Mouse (Mus musculus): ENCODE measurements around the gene Fcgr3. TPM values are rescaled to one million over a fixed set of nuclear protein-coding genes. Genes with fewer than 3 reads are reported as not detected.

Gene Fcgr3
- polyA plus RNA-seq, 1 experiment: 20.6 TPM

DNA sequence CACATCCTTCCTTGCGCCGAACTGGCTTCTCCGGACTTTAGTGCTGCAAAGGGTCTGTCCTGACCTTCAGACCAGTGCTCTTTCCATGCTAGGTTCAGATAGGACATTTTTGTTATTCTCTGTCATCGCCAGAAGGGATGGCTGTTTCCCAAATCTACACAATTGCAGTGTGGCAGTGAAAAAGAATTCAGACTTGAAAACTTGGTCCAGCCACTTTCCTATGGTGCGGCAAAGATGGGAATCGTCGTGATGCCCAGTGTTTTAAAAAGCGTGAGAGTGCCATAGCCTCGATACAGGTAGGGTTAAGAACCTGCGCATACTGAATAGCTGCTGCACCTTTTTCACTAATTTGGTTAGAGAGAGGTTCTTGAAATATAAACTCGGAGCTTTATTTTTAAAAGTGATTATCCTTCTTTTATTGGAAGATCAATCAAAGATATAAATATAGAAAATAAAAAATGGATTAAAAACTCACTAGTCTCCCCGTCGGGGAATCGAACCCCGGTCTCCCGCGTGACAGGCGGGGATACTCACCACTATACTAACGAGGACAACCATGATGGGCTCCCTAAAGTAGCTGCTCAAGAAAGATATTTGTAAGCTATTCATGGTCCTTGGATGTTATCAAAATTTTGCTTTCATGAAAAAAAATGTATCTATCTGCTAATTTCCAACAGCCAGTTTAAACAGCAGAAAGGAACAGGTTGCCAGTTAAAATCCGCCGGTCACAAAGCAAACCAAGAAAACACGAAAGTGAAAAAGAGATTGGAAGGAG is 28.0 kb downstream of the Fcgr3 start:
- Histone ChIP-seq H3K36me3 (ENCODE audit: control insufficient read depth, insufficient read depth, low read length) (no peaks in the 10 kb centered on the region), H3K27me3 (ENCODE audit: control insufficient read depth, insufficient read depth, low read length) (no peaks in the 10 kb centered on the region), H3K4me3 (ENCODE audit: extremely low read depth, insufficient read depth, insufficient read length) (peak overlapping the region; percentile 29; the same call in 1 of the 2 replicates), H3K4me1 (ENCODE audit: control insufficient read depth, insufficient read depth, insufficient read length) (peaks cover 3% of the 10 kb centered on the region; the same call in 1 of the 2 replicates), H3K27ac (ENCODE audit: insufficient read depth, low read length) (no peak overlapping the region)
- DNase-seq (ENCODE audit: low read depth in 1 of 2, low spot score in 2 of 2): peak; percentile 61 to 69
- 8% methylated on average over 22 of the region's 22 CpGs for WGBS
- no peak for TF ChIP-seq POLR2A (IDR thresholded peaks at IDR 0.05; ENCODE audit: low read depth, low read length)
- TF ChIP-seq CTCF (IDR thresholded peaks at IDR 0.05; ENCODE audit: extremely low read depth, insufficient read depth, insufficient read length, insufficient replicate concordance): no peak

DNA sequence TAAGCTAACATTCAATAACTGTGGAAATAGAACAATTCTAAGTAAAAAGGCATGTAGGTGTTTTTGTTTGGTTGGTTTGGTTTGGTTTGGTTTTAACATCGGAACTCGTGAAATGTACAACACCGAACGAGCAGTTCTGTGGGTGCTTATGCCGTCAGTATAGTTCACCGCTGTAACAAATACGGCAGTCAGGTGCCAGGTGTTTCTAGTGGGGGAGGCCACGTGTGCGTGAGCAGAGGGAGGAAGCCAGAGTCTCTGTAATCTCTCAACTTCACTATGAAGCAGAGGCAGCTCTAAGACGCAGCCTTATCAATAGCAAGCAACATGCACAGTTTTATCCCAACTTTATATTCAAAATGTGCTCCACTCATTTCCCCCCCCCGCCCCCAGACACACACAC is 29.1 kb downstream of the Fcgr3 start:
- no peaks in the 10 kb centered on the region for H3K36me3 ChIP-seq (ENCODE audit: control insufficient read depth, insufficient read depth, low read length)
- WGBS: 53% methylated on average over 11 of the region's 11 CpGs
- H3K4me1 ChIP-seq (ENCODE audit: control insufficient read depth, insufficient read depth, insufficient read length): peaks cover 3% of the 10 kb centered on the region; the same call in 1 of the 2 replicates
- no peak overlapping the region for H3K27ac ChIP-seq (ENCODE audit: insufficient read depth, low read length)
- H3K4me3 ChIP-seq (ENCODE audit: extremely low read depth, insufficient read depth, insufficient read length): no peak overlapping the region
- no peak for TF ChIP-seq CTCF (IDR thresholded peaks at IDR 0.05; ENCODE audit: extremely low read depth, insufficient read depth, insufficient read length, insufficient replicate concordance)
- no peak for TF ChIP-seq POLR2A (IDR thresholded peaks at IDR 0.05; ENCODE audit: low read depth, low read length)
- no peak for DNase-seq (ENCODE audit: low read depth in 1 of 2, low spot score in 2 of 2)
- H3K27me3 ChIP-seq (ENCODE audit: control insufficient read depth, insufficient read depth, low read length): no peaks in the 10 kb centered on the region

DNA sequence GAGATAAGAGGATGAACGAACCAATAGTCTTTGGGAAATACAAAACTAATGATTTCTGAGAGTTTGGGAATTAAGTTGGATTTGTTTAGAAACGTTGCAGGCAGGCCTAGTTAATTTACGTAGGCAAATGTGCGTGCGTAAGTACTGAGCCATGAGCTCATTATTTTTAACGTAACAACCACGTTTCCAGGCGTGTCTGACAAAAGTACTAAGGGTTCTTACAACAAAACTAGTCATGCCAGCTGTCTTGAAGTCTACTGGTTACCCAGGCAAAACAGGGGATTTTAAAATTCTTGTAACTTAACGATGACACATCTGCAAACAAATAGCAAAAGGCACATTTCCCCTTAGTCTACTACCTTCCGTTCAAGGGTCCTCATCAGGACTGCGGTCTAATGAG is 30.5 kb downstream of the Fcgr3 start:
- peaks cover 3% of the 10 kb centered on the region; the same call in 1 of the 2 replicates for H3K4me1 ChIP-seq (ENCODE audit: control insufficient read depth, insufficient read depth, insufficient read length)
- H3K27me3 ChIP-seq (ENCODE audit: control insufficient read depth, insufficient read depth, low read length): no peaks in the 10 kb centered on the region
- TF ChIP-seq POLR2A (IDR thresholded peaks at IDR 0.05; ENCODE audit: low read depth, low read length): no peak
- no peak for TF ChIP-seq CTCF (IDR thresholded peaks at IDR 0.05; ENCODE audit: extremely low read depth, insufficient read depth, insufficient read length, insufficient replicate concordance)
- no peak overlapping the region for H3K27ac ChIP-seq (ENCODE audit: insufficient read depth, low read length)
- no peaks in the 10 kb centered on the region for H3K36me3 ChIP-seq (ENCODE audit: control insufficient read depth, insufficient read depth, low read length)
- DNase-seq (ENCODE audit: low read depth in 1 of 2, low spot score in 2 of 2): no peak
- 24% methylated on average over 11 of the region's 11 CpGs for whole genome bisulfite sequencing
- H3K4me3 ChIP-seq (ENCODE audit: extremely low read depth, insufficient read depth, insufficient read length): no peak overlapping the region

DNA sequence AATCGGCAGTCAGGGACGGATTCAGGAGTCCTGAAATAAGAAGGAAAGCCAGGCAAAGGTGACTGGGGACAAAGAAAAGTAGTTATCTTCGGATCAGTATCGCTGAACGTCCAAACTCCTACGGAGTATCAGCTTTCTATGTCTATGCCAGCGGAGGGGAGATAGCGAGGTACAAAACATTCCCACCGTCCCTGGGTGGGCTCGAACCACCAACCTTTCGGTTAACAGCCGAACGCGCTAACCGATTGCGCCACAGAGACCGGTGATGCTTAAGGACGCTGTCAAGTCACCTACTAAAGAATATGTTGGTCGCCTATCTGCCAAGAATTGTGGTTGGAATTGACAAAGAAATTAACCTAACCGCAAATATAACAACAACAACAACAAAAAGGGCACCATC is 31.0 kb downstream of the Fcgr3 start:
- Histone ChIP-seq H3K4me1 (ENCODE audit: control insufficient read depth, insufficient read depth, insufficient read length) (peaks cover 3% of the 10 kb centered on the region; the same call in 1 of the 2 replicates), H3K4me3 (ENCODE audit: extremely low read depth, insufficient read depth, insufficient read length) (peak overlapping the region; percentile 64), H3K27me3 (ENCODE audit: control insufficient read depth, insufficient read depth, low read length) (no peaks in the 10 kb centered on the region), H3K36me3 (ENCODE audit: control insufficient read depth, insufficient read depth, low read length) (no peaks in the 10 kb centered on the region), H3K27ac (ENCODE audit: insufficient read depth, low read length) (no peak overlapping the region)
- peak; percentile 63 to 78 for DNase-seq (ENCODE audit: low read depth in 1 of 2, low spot score in 2 of 2)
- TF ChIP-seq CTCF (IDR thresholded peaks at IDR 0.05; ENCODE audit: extremely low read depth, insufficient read depth, insufficient read length, insufficient replicate concordance) (no peak), POLR2A (IDR thresholded peaks at IDR 0.05; ENCODE audit: low read depth, low read length) (no peak)
- under 1% methylated on average over 20 of the region's 20 CpGs for WGBS

DNA sequence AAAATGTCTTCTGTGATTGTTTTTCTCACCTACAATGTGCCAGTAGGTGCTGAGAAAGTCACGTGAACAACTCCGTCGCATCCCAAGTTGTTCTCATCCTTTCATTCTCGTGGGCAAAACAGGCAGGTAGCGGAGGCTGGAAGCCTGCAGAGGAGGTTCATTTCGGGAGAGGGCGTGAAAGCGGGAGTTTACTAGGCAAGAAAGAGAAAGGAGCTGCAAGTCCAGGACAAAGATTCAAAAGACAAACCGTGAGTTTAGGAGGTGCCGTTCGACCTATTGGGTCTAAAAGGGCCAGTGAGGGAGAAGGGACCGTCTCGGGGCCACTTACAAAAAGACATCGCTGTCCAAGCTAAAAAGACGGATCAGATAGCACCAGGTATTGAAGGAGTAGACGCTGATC is 31.5 kb downstream of the Fcgr3 start:
- TF ChIP-seq POLR2A (IDR thresholded peaks at IDR 0.05; ENCODE audit: low read depth, low read length) (no peak), CTCF (IDR thresholded peaks at IDR 0.05; ENCODE audit: extremely low read depth, insufficient read depth, insufficient read length, insufficient replicate concordance) (no peak)
- DNase-seq (ENCODE audit: low read depth in 1 of 2, low spot score in 2 of 2): no peak
- no peaks in the 10 kb centered on the region for H3K36me3 ChIP-seq (ENCODE audit: control insufficient read depth, insufficient read depth, low read length)
- 1% methylated on average over 16 of the region's 16 CpGs for WGBS
- no peaks in the 10 kb centered on the region for H3K27me3 ChIP-seq (ENCODE audit: control insufficient read depth, insufficient read depth, low read length)
- H3K4me1 ChIP-seq (ENCODE audit: control insufficient read depth, insufficient read depth, insufficient read length): peaks cover 3% of the 10 kb centered on the region; the same call in 1 of the 2 replicates
- H3K4me3 ChIP-seq (ENCODE audit: extremely low read depth, insufficient read depth, insufficient read length): peak overlapping the region; percentile 64
- H3K27ac ChIP-seq (ENCODE audit: insufficient read depth, low read length): no peak overlapping the region

DNA sequence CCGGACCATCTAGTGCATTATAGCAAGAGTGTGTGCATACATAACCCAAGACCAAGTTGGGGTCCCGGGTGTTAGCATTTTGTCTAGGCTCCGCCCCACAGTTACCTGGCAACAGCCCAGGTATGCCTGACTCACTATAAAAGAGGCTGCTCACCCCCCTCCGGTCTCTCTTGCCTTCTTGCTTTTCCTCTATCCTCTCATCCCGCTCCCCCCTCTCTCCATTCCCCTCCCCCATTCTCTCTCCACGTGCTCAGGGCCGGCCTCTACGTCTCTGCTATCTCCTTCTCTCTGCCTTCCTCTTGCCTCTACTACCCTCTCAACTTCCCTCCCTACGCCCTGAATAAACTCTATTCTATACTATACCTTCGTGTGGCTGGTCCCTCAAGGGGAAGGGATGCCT is 32.0 kb downstream of the Fcgr3 start:
- Histone ChIP-seq H3K4me3 (ENCODE audit: extremely low read depth, insufficient read depth, insufficient read length) (peak overlapping the region; percentile 64), H3K27ac (ENCODE audit: insufficient read depth, low read length) (no peak overlapping the region), H3K4me1 (ENCODE audit: control insufficient read depth, insufficient read depth, insufficient read length) (peaks cover 3% of the 10 kb centered on the region; the same call in 1 of the 2 replicates), H3K36me3 (ENCODE audit: control insufficient read depth, insufficient read depth, low read length) (no peaks in the 10 kb centered on the region), H3K27me3 (ENCODE audit: control insufficient read depth, insufficient read depth, low read length) (no peaks in the 10 kb centered on the region)
- no peak for DNase-seq (ENCODE audit: low read depth in 1 of 2, low spot score in 2 of 2)
- TF ChIP-seq POLR2A (IDR thresholded peaks at IDR 0.05; ENCODE audit: low read depth, low read length) (no peak), CTCF (IDR thresholded peaks at IDR 0.05; ENCODE audit: extremely low read depth, insufficient read depth, insufficient read length, insufficient replicate concordance) (no peak)
- WGBS: 18% methylated on average over 10 of the region's 10 CpGs

DNA sequence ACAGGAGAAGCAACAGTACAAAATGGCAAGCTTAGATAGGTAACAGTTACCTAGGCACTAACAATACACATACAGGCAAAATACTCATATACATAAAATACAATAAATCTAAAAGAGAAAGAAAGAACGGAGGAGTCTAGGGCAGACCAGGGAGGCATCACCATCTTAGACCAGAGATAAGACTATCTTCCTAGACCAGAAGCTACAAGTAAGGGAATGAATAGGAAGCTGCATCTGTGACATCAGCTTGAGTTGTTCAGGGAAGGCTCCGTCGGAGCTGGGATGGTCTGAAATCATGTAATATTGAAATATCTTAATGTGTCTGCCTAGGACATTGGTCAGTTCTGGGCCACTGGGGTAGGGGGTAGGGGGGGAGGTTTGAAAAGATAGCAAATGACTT is 33.0 kb downstream of the Fcgr3 start:
- Histone ChIP-seq H3K4me1 (ENCODE audit: control insufficient read depth, insufficient read depth, insufficient read length) (peaks cover 3% of the 10 kb centered on the region; the same call in 1 of the 2 replicates), H3K4me3 (ENCODE audit: extremely low read depth, insufficient read depth, insufficient read length) (no peak overlapping the region)
- 78% methylated on average over 3 of the region's 3 CpGs for WGBS

More for the DNA sequence above, 33.0 kb downstream of the Fcgr3 start:
- H3K36me3 ChIP-seq (ENCODE audit: control insufficient read depth, insufficient read depth, low read length): no peaks in the 10 kb centered on the region
- no peak for DNase-seq (ENCODE audit: low read depth in 1 of 2, low spot score in 2 of 2)
- no peak overlapping the region for H3K27ac ChIP-seq (ENCODE audit: insufficient read depth, low read length)
- TF ChIP-seq CTCF (IDR thresholded peaks at IDR 0.05; ENCODE audit: extremely low read depth, insufficient read depth, insufficient read length, insufficient replicate concordance) (no peak), POLR2A (IDR thresholded peaks at IDR 0.05; ENCODE audit: low read depth, low read length) (no peak)
- no peaks in the 10 kb centered on the region for H3K27me3 ChIP-seq (ENCODE audit: control insufficient read depth, insufficient read depth, low read length)
